ENCODE assay signal across 14 mouse cellular contexts in genomic region chr10:80510273-80510660, GRCm38 (mm10). TPM values are rescaled to one million over a fixed set of nuclear protein-coding genes. Genes with fewer than 3 reads are reported as not detected.
A peak's percentile ranks its signal among the peaks of the same experiment; 100 is the strongest.
DNase-seq lines count a peak whose midpoint lies in the region; ATAC-seq and TF ChIP-seq lines count a peak whose summit lies in the region.
"Had no signal": no experiment of that assay in that cellular context is flagged by ENCODE, and none has a peak within 500 bp of the region (broad histone marks: within the 10 kb centered on the region; RNA-seq: fewer than 3 reads in every experiment).

No protein-coding gene starts in this region.

- no peak for TF ChIP-seq POLR2A in MEL (IDR thresholded peaks at IDR 0.05; ENCODE audit: control insufficient read depth in 1 of 2, insufficient read depth in 1 of 2, low read depth in 1 of 2, low read length in 2 of 2, poor library complexity in 1 of 2)

- no peak for DNase-seq in limb, embryonic 10.5 days (ENCODE audit: low spot score)
- DNase-seq in MEL (ENCODE audit: low read depth, low spot score), result peak; percentile 62
- DNase-seq in Patski (ENCODE audit: low read depth, low spot score), result peak; percentile 27
- no peak for DNase-seq in layer of hippocampus, postnatal 14 days (ENCODE audit: low spot score in 2 of 2)
- DNase-seq in cerebellum, adult 11-12 months, result no peak
- DNase-seq: cerebellum, adult 9-10 months; kidney, adult 8-10 months had no signal

- no peaks in the 10 kb centered on the region for H3K9me3 ChIP-seq in limb, embryonic 13.5 days
- no peaks in the 10 kb centered on the region for H3K9me3 ChIP-seq in limb, embryonic 10.5 days (replicated peaks)
- no peaks in the 10 kb centered on the region for H3K9me3 ChIP-seq in MEL (replicated peaks; ENCODE audit: insufficient read depth, low read length)
- H3K9me3 ChIP-seq in liver, embryonic 15.5 days (replicated peaks), result no peaks in the 10 kb centered on the region
- H3K9me3 ChIP-seq: limb, embryonic 15.5 days; midbrain, embryonic 10.5 days had no signal

- POLR2A ChIA-PET in Patski (lab: Charles Lee), result interaction anchor here (1.5 kb wide), 1 partner anchor 28 kb away, joined by 4 read pairs; no protein-coding TSS in a partner anchor

- TF ChIP-seq CTCF in MEL (IDR thresholded peaks at IDR 0.05 in 2 of 3, conservative IDR thresholded peaks at IDR 0.05 in 1 of 3; ENCODE audit: control insufficient read depth in 1 of 3, insufficient read depth in 1 of 3, low read depth in 2 of 3, low read length in 3 of 3, poor library complexity in 1 of 3, severe bottlenecking in 1 of 3), result no peak
- no peak for TF ChIP-seq CTCF in Patski (IDR thresholded peaks at IDR 0.05)

- H3K4me2 ChIP-seq in limb, embryonic 13.5 days (replicated peaks), result no peak overlapping the region
- H3K4me2 ChIP-seq in liver, embryonic 15.5 days, result peak overlapping the region; percentile 78; the same call in 1 of the 2 replicates

- peak overlapping the region; percentile 32; the same call in 1 of the 2 replicates for H3K4me3 ChIP-seq in limb, embryonic 13.5 days
- H3K4me3 ChIP-seq in limb, embryonic 10.5 days, result no peak overlapping the region
- peak overlapping the region; percentile 68 to 74 for H3K4me3 ChIP-seq in MEL (ENCODE audit: control insufficient read depth in 1 of 2, insufficient read depth in 1 of 2, low read depth in 2 of 2, low read length in 2 of 2)
- no peak overlapping the region for H3K4me3 ChIP-seq in liver, embryonic 15.5 days (replicated peaks)

- no peak for TF ChIP-seq EP300 in MEL (IDR thresholded peaks at IDR 0.05; ENCODE audit: low read depth in 1 of 2, low read length in 2 of 2)

- H3K27me3 ChIP-seq in limb, embryonic 13.5 days, result peaks cover 91% of the 10 kb centered on the region
- peaks cover 98% of the 10 kb centered on the region for H3K27me3 ChIP-seq in limb, embryonic 10.5 days (ENCODE audit: low read depth, poor library complexity, severe bottlenecking)
- H3K27me3 ChIP-seq in MEL (ENCODE audit: control insufficient read depth in 1 of 2, insufficient read depth in 2 of 2, low read length in 2 of 2) (no peaks in the 10 kb centered on the region; a peak in 1 of 4 replicates), Patski (peaks cover 8% of the 10 kb centered on the region)
- H3K27me3 ChIP-seq in liver, embryonic 15.5 days, result peaks cover 96% of the 10 kb centered on the region

- H3K36me3 ChIP-seq in limb, embryonic 13.5 days, result no peaks in the 10 kb centered on the region
- no peaks in the 10 kb centered on the region for H3K36me3 ChIP-seq in limb, embryonic 10.5 days
- H3K36me3 ChIP-seq in MEL (ENCODE audit: control insufficient read depth in 1 of 2, insufficient read depth in 2 of 2, low read length in 2 of 2), result peaks cover 0 to 4% of the 10 kb centered on the region in 2 experiments; a peak in 1 of 4 replicates
- H3K36me3 ChIP-seq in liver, embryonic 15.5 days (replicated peaks), result no peaks in the 10 kb centered on the region
- H3K36me3 ChIP-seq: limb, embryonic 15.5 days; midbrain, embryonic 10.5 days had no signal

- H3K27ac ChIP-seq in limb, embryonic 13.5 days, result no peak overlapping the region
- H3K27ac ChIP-seq in limb, embryonic 10.5 days, result no peak overlapping the region
- no peak overlapping the region for H3K27ac ChIP-seq in MEL (ENCODE audit: control insufficient read depth, low read depth, low read length)
- no peak overlapping the region for H3K27ac ChIP-seq in liver, embryonic 15.5 days (replicated peaks)
- H3K27ac ChIP-seq: hindbrain, embryonic 14.5 days; limb, embryonic 15.5 days; midbrain, embryonic 10.5 days had no signal

- ATAC-seq in limb, embryonic 13.5 days (ENCODE audit: low FRiP score, low read depth), result no peak
- peak; percentile 66 for ATAC-seq in Patski
- ATAC-seq in liver, embryonic 15.5 days (ENCODE audit: insufficient read depth), result no peak

- H3K9ac ChIP-seq in limb, embryonic 13.5 days, result no peak overlapping the region
- H3K9ac ChIP-seq in MEL (ENCODE audit: control insufficient read depth, low read depth, low read length, poor library complexity, severe bottlenecking), result peak overlapping the region; percentile 82
- H3K9ac ChIP-seq in liver, embryonic 15.5 days, result no peak overlapping the region
- H3K9ac ChIP-seq: hindbrain, embryonic 14.5 days had no signal

- CTCF ChIA-PET in Patski (lab: Charles Lee), result interaction anchor here (1.5 to 2.3 kb wide), 14 partner anchors 9 to 159 kb away, joined by 3 to 16 read pairs (median 7); partner anchors contain the start of gene Rexo1

- H3K4me1 ChIP-seq in limb, embryonic 13.5 days, result peaks cover 13% of the 10 kb centered on the region; the same call in 1 of the 2 replicates
- H3K4me1 ChIP-seq in limb, embryonic 10.5 days, result peaks cover 25% of the 10 kb centered on the region
- 0 out of 4 replicates have a peak, but pooled peaks cover 0 to 4% of the 10 kb centered on the region in 2 experiments for H3K4me1 ChIP-seq in MEL (ENCODE audit: control insufficient read depth in 1 of 2, insufficient read depth in 2 of 2, low read length in 2 of 2)
- peaks cover 12% of the 10 kb centered on the region for H3K4me1 ChIP-seq in liver, embryonic 15.5 days (replicated peaks)

- H3K79me2 ChIP-seq in MEL (ENCODE audit: control insufficient read depth, insufficient read depth, low read length, poor library complexity), result no peaks in the 10 kb centered on the region; the same call in 1 of the 2 replicates

- in situ Hi-C loops in Patski (cut with MboI; ENCODE audit: low pct_unique_long_range_greater_than_20kb), result loop anchor here (5.0 to 25.0 kb wide), 2 partner anchors 42 to 148 kb away; partner anchors contain the start of gene Plk5

- 46% methylated on average over 10 of the region's 10 CpGs for WGBS in limb, embryonic 13.5 days
- 52% methylated on average over 10 of the region's 10 CpGs for WGBS in limb, embryonic 10.5 days
- 30% methylated on average over 10 of the region's 10 CpGs for WGBS in liver, embryonic 15.5 days (ENCODE audit: insufficient replicate concordance)

- TF ChIP-seq RAD21 in MEL (IDR thresholded peaks at IDR 0.05; ENCODE audit: low read depth, low read length), result no peak

TF ChIP-seq in MEL, 35 proteins besides CTCF, POLR2A, EP300 and RAD21:
- TF ChIP-seq CHD2 (IDR thresholded peaks at IDR 0.05; ENCODE audit: low read length) (no peak), MAZ (IDR thresholded peaks at IDR 0.05; ENCODE audit: low read depth, low read length) (no peak), BHLHE40 (IDR thresholded peaks at IDR 0.05; ENCODE audit: borderline replicate concordance, low read depth, low read length) (no peak), TCF12 (IDR thresholded peaks at IDR 0.05; ENCODE audit: low read depth, low read length) (no peak), SIN3A (IDR thresholded peaks at IDR 0.05; ENCODE audit: low read length) (no peak), UBTF (IDR thresholded peaks at IDR 0.05; ENCODE audit: borderline replicate concordance, insufficient read depth, low read depth, low read length) (no peak), RCOR1 (IDR thresholded peaks at IDR 0.05; ENCODE audit: low read depth, low read length) (no peak), POLR2AphosphoS5 (IDR thresholded peaks at IDR 0.05; ENCODE audit: borderline replicate concordance, low read depth, low read length) (no peak), USF2 (IDR thresholded peaks at IDR 0.05; ENCODE audit: borderline replicate concordance in 1 of 2, insufficient read depth in 1 of 2, low read depth in 1 of 2, low read length in 2 of 2) (no peak), ZNF384 (IDR thresholded peaks at IDR 0.05; ENCODE audit: low read depth, low read length) (no peak), JUND (IDR thresholded peaks at IDR 0.05; ENCODE audit: low read depth, low read length) (no peak), ELF1 (IDR thresholded peaks at IDR 0.05; ENCODE audit: low read depth, low read length) (no peak), HCFC1 (IDR thresholded peaks at IDR 0.05; ENCODE audit: low read depth, low read length) (no peak), ZMIZ1 (IDR thresholded peaks at IDR 0.05; ENCODE audit: low read depth, low read length) (no peak), MEF2A (IDR thresholded peaks at IDR 0.05; ENCODE audit: extremely low read depth, insufficient replicate concordance, low read depth, low read length, poor library complexity, severe bottlenecking) (no peak), MAX (IDR thresholded peaks at IDR 0.05; ENCODE audit: low read length) (no peak), KAT2A (conservative IDR thresholded peaks at IDR 0.05; ENCODE audit: low read depth, low read length) (no peak), MYB (IDR thresholded peaks at IDR 0.05; ENCODE audit: low read depth, low read length) (no peak)

RNA-seq across cellular contexts. Expression of gene Onecut3, which starts 15.6 kb away (rescaled TPM):
- polyA plus RNA-seq in limb, embryonic 13.5 days (2015; fragmentation: Nextera tagmentation; extraction: Ambion mirVana), result not detected in 2 replicates
- not detected in 2 replicates for polyA plus RNA-seq in limb, embryonic 10.5 days (2016; fragmentation: Nextera tagmentation; extraction: Ambion mirVana)
- total RNA-seq in MEL (2012; rRNA removed), result not detected in 2 replicates
- polyA plus RNA-seq in MEL (2012; ENCODE audit: insufficient read depth in 1 of 2, insufficient read length in 2 of 2, low read depth in 1 of 2, low replicate concordance in 2 of 2, missing spikeins in 1 of 2) (not detected), Patski (2021) (not detected)
- polyA plus RNA-seq in liver, embryonic 15.5 days (2015; fragmentation: Nextera tagmentation; extraction: Ambion mirVana), result not detected in 2 replicates
- not detected for total RNA-seq in layer of hippocampus, postnatal 14 days (2021)
- polyA plus RNA-seq: activated CD4-positive, CD25-positive, alpha-beta regulatory T cell, adult 4 months; limb, embryonic 15.5 days; urinary bladder, adult 2 months had no signal

RNA-seq across cellular contexts. Expression of gene Atp8b3, which starts 28.7 kb away (rescaled TPM):
- polyA plus RNA-seq in limb, embryonic 13.5 days (2015; fragmentation: Nextera tagmentation; extraction: Ambion mirVana), result 0.29 and 0.33 TPM in 2 replicates
- polyA plus RNA-seq in limb, embryonic 10.5 days (2016; fragmentation: Nextera tagmentation; extraction: Ambion mirVana), result 0.26 and 0.53 TPM in 2 replicates
- total RNA-seq in MEL (2012; rRNA removed), result 0.03 TPM in 1 of 2 replicates, not detected in the other
- polyA plus RNA-seq in MEL (2012; ENCODE audit: insufficient read depth in 1 of 2, insufficient read length in 2 of 2, low read depth in 1 of 2, low replicate concordance in 2 of 2, missing spikeins in 1 of 2) (under 1 TPM in 1 of 2 experiments, not detected in 1; 0.13 TPM), Patski (2021) (0.24 TPM)
- polyA plus RNA-seq in liver, embryonic 15.5 days (2015; fragmentation: Nextera tagmentation; extraction: Ambion mirVana), result 0.02 TPM in 1 of 2 replicates, not detected in the other
- under 1 TPM; 0.21 TPM for total RNA-seq in layer of hippocampus, postnatal 14 days (2021)
- polyA plus RNA-seq: activated CD4-positive, CD25-positive, alpha-beta regulatory T cell, adult 4 months; urinary bladder, adult 2 months had no signal

RNA-seq across cellular contexts. Expression of gene Rexo1, which starts 51.1 kb away (rescaled TPM):
- polyA plus RNA-seq in limb, embryonic 13.5 days (2015; fragmentation: Nextera tagmentation; extraction: Ambion mirVana), result 28.3 and 28.7 TPM in 2 replicates
- 40.8 and 42.6 TPM in 2 replicates for polyA plus RNA-seq in limb, embryonic 10.5 days (2016; fragmentation: Nextera tagmentation; extraction: Ambion mirVana)
- total RNA-seq in MEL (2012; rRNA removed), result 14.3 and 14.7 TPM in 2 replicates
- 10 to 100 TPM in 1 of 2 experiments, not detected in 1; 54.6 TPM for polyA plus RNA-seq in MEL (2012; ENCODE audit: insufficient read depth in 1 of 2, insufficient read length in 2 of 2, low read depth in 1 of 2, low replicate concordance in 2 of 2, missing spikeins in 1 of 2)
- 32.2 TPM for polyA plus RNA-seq in Patski (2021)
- 12.8 and 15.6 TPM in 2 replicates for polyA plus RNA-seq in liver, embryonic 15.5 days (2015; fragmentation: Nextera tagmentation; extraction: Ambion mirVana)
- total RNA-seq in layer of hippocampus, postnatal 14 days (2021), result 10 to 100 TPM; 47.0 to 50.5 TPM

Comparison
In these comparisons a context has a peak if more than half of its experiments do, and no peak if none do; other contexts are left out.
1. H3K4me3 ChIP-seq: peak in limb, embryonic 13.5 days (single experiment) and MEL (2 of 2); none in limb, embryonic 10.5 days (single experiment) and liver, embryonic 15.5 days (single experiment).
2. DNase-seq: peak in MEL (single experiment) and Patski (single experiment); none in limb, embryonic 10.5 days (single experiment), layer of hippocampus, postnatal 14 days (0 of 2) and cerebellum, adult 11-12 months (single experiment).